Mouse (Mus musculus) CH12.LX (cell line): ENCODE results near the gene Scrt2. TPM values are rescaled to one million over a fixed set of nuclear protein-coding genes. Genes with fewer than 3 reads are reported as not detected.

Source experiments
- DNase-seq: peaks from one replicate; pipeline ENCODE4 v3.0.0-alpha.2; 2013; ENCODE audit errors: extremely low read depth
- H3K27ac ChIP-seq: 2 replicates; pipeline ENCODE4 v1.5.1; 2012; ENCODE audit warnings: low read depth, mild to moderate bottlenecking, control low read depth, moderate library complexity; ENCODE audit not compliant: insufficient read depth
- H3K27me3 ChIP-seq: replicated peaks from 2 replicates; pipeline ENCODE3; 2012; ENCODE audit warnings: inconsistent platforms
- H3K36me3 ChIP-seq, 2 experiments: replicated peaks in 1 of 2; 2 replicates each; pipeline versions ENCODE3 to v1.6.1; 2012; ENCODE audit warnings: inconsistent platforms in 1 of 2, low read length in 1 of 2, mild to moderate bottlenecking in 1 of 2, mixed read lengths in 1 of 2, moderate library complexity in 1 of 2; ENCODE audit not compliant: control insufficient read depth in 1 of 2, insufficient read depth in 1 of 2
- H3K4me1 ChIP-seq, 2 experiments: 2 replicates each; pipeline ENCODE4 v1.6.1; 2012; ENCODE audit warnings: inconsistent platforms in 1 of 2, moderate library complexity in 1 of 2; ENCODE audit not compliant: insufficient read depth in 2 of 2, control insufficient read depth in 1 of 2
- H3K4me2 ChIP-seq: 2 replicates; pipeline ENCODE4 v1.6.1; 2012; ENCODE audit warnings: low read depth, mild to moderate bottlenecking, control low read depth; ENCODE audit not compliant: poor library complexity, insufficient read depth, severe bottlenecking
- H3K4me3 ChIP-seq, 3 experiments: fragments of 150-350 bp in 1 of 3; sonication (generic) in 1 of 3; replicated peaks in 1 of 3; 2 replicates each; pipeline versions ENCODE3 to v1.5.1; 2011 to 2012; ENCODE audit warnings: low read depth in 2 of 3, low read length in 2 of 3, mild to moderate bottlenecking in 2 of 3, moderate library complexity in 2 of 3, control low read depth in 1 of 3, improper control_type of control experiment in 1 of 3, inconsistent platforms in 1 of 3, mixed read lengths in 1 of 3; ENCODE audit not compliant: poor library complexity in 1 of 3
- H3K79me2 ChIP-seq: replicated peaks from 2 replicates; pipeline ENCODE4 v1.6.1; 2012; ENCODE audit warnings: mild to moderate bottlenecking, moderate library complexity; ENCODE audit not compliant: control insufficient read depth, poor library complexity, insufficient read depth, severe bottlenecking; ENCODE audit errors: extremely low read depth
- H3K9ac ChIP-seq: 2 replicates; pipeline ENCODE4 v1.6.1; 2012; ENCODE audit warnings: low read depth, mild to moderate bottlenecking, control low read depth, moderate library complexity; ENCODE audit not compliant: insufficient read depth
- H3K9me3 ChIP-seq: replicated peaks from 2 replicates; pipeline ENCODE3; 2012; ENCODE audit warnings: low read length, inconsistent platforms, mixed read lengths
- BHLHE40 ChIP-seq: IDR thresholded peaks from 2 replicates; pipeline ENCODE4 v1.6.1; 2011; ENCODE audit warnings: mild to moderate bottlenecking, low read depth, low read length, improper control_type of control experiment
- CHD1 ChIP-seq: IDR thresholded peaks from 2 replicates; pipeline ENCODE4 v1.6.1; 2012; ENCODE audit warnings: low read depth, low read length, improper control_type of control experiment, inconsistent platforms
- E2F4 ChIP-seq: IDR thresholded peaks from 2 replicates; pipeline ENCODE4 v1.6.1; 2011; ENCODE audit warnings: low read depth, low read length, improper control_type of control experiment; ENCODE audit not compliant: insufficient replicate concordance
- ELF1 ChIP-seq: IDR thresholded peaks from 2 replicates; pipeline ENCODE4 v1.6.1; 2014; ENCODE audit warnings: low read depth, mild to moderate bottlenecking, inconsistent platforms, low read length, improper control_type of control experiment
- ETS1 ChIP-seq: conservative IDR thresholded peaks from 2 replicates; pipeline ENCODE4 v1.6.1; 2012; ENCODE audit warnings: low read depth, mild to moderate bottlenecking, inconsistent platforms, low read length, improper control_type of control experiment, moderate library complexity
- GABPA ChIP-seq: IDR thresholded peaks from 2 replicates; pipeline ENCODE4 v1.6.1; 2012; ENCODE audit warnings: low read depth, low read length, improper control_type of control experiment, inconsistent platforms; ENCODE audit not compliant: insufficient replicate concordance
- HCFC1 ChIP-seq: IDR thresholded peaks from 2 replicates; pipeline ENCODE4 v1.6.1; 2012; ENCODE audit warnings: low read depth, mild to moderate bottlenecking, inconsistent platforms, low read length, improper control_type of control experiment
- KAT2A ChIP-seq: IDR thresholded peaks from 2 replicates; pipeline ENCODE4 v1.6.1; 2012; ENCODE audit warnings: low read length, improper control_type of control experiment, inconsistent platforms; ENCODE audit not compliant: insufficient replicate concordance
- MEF2A ChIP-seq: IDR thresholded peaks from 2 replicates; pipeline ENCODE4 v1.6.1; 2014; ENCODE audit warnings: low read depth, mild to moderate bottlenecking, inconsistent platforms, low read length, improper control_type of control experiment, borderline replicate concordance
- POLR2A ChIP-seq: IDR thresholded peaks from 2 replicates; pipeline ENCODE4 v1.6.1; 2011; ENCODE audit warnings: low read depth, mild to moderate bottlenecking, improper control_type of control experiment, low read length
- RCOR1 ChIP-seq: conservative IDR thresholded peaks from 2 replicates; pipeline ENCODE4 v1.6.1; 2012; ENCODE audit warnings: low read depth, mild to moderate bottlenecking, inconsistent platforms, low read length, improper control_type of control experiment
- TCF12 ChIP-seq: IDR thresholded peaks from 2 replicates; pipeline ENCODE4 v1.6.1; 2014; ENCODE audit warnings: low read depth, mild to moderate bottlenecking, inconsistent platforms, low read length, improper control_type of control experiment
- USF2 ChIP-seq: conservative IDR thresholded peaks from 2 replicates; pipeline ENCODE4 v1.6.1; 2011; ENCODE audit warnings: low read depth, low read length, improper control_type of control experiment
- ZNF384 ChIP-seq: IDR thresholded peaks from 2 replicates; pipeline ENCODE4 v1.6.1; 2012; ENCODE audit warnings: low read depth, low read length, improper control_type of control experiment, inconsistent platforms
- dilution Hi-C: fragments of 300-500 bp; cut with MboI; formaldehyde crosslinking; loops from 2 replicates; pipeline ENCODE4 v1.14.3; 2020; ENCODE audit warnings: low sequenced_read_pairs; ENCODE audit not compliant: extremely low pct_unique_long_range_greater_than_20kb, extremely low pct_ligation_motif_present
- in situ Hi-C: fragments of 300-500 bp; cut with MboI; formaldehyde crosslinking; loops from 3 replicates; pipeline ENCODE4 v1.14.3; 2019; ENCODE audit warnings: low sequenced_read_pairs, low pct_ligation_motif_present, low pct_unique_long_range_greater_than_20kb, mixed read lengths
- polyA plus RNA-seq: library from polyadenylated mRNA; unstranded; fragments of >175 nt; gene quantifications from 2 replicates; pipeline ENCODE4 v1.2.1, GENCODE M21; 2012; ENCODE audit warnings: low read depth; ENCODE audit not compliant: insufficient read length
- total RNA-seq, 2 experiments: library from RNA; depleted of rRNA; stranded (reverse); fragments of 300-350 nt in 1 of 2; fragments of >200 nt in 1 of 2; gene quantifications; 2 replicates each; pipeline ENCODE4 v1.2.3; 2012 to 2014

Scrt2 gene
- total and polyA plus RNA-seq, 3 experiments, result not detected

- in situ Hi-C loops (loop anchor here (10.0 kb wide), 1 partner anchor 252 kb away; no protein-coding TSS in a partner anchor), dilution Hi-C loops (no loop called here)
- no peaks in the 10 kb centered on the region for H3K79me2 ChIP-seq
- H3K27me3 ChIP-seq, result peaks cover 78% of the 10 kb centered on the region
- peaks cover under 1% of the 10 kb centered on the region for H3K9me3 ChIP-seq
- H3K9ac ChIP-seq, result no peak overlapping the region
- DNase-seq, result no peak
- peaks cover 0 to 7% of the 10 kb centered on the region in 2 experiments; a peak in 2 of 4 replicates for H3K4me1 ChIP-seq
- H3K4me3 ChIP-seq, result no peak overlapping the region
- no peak overlapping the region for H3K27ac ChIP-seq
- no peaks in the 10 kb centered on the region for H3K36me3 ChIP-seq
- H3K4me2 ChIP-seq, result no peak overlapping the region
- TF ChIP-seq USF2 (no peak), RCOR1 (no peak), HCFC1 (no peak), POLR2A (no peak), ZNF384 (no peak), GABPA (no peak), MEF2A (no peak), KAT2A (no peak), TCF12 (no peak), BHLHE40 (no peak), E2F4 (no peak), CHD1 (no peak), ELF1 (no peak), ETS1 (no peak)
Observed at GRCm38 (mm10) chr2:152112970-152113369, 31.6 kb downstream of the Scrt2 start.

- no peak overlapping the region for H3K4me2 ChIP-seq
- H3K27me3 ChIP-seq, result peaks cover 77% of the 10 kb centered on the region
- no peaks in the 10 kb centered on the region for H3K36me3 ChIP-seq
- H3K9me3 ChIP-seq, result no peaks in the 10 kb centered on the region
- in situ Hi-C loops, result loop anchor here (10.0 kb wide), 1 partner anchor 250 kb away; no protein-coding TSS in a partner anchor
- no peak overlapping the region for H3K9ac ChIP-seq
- H3K27ac ChIP-seq, result no peak overlapping the region
- no peak for DNase-seq
- dilution Hi-C loops, result no loop called here
- H3K4me1 ChIP-seq, result peaks cover 0 to 7% of the 10 kb centered on the region in 2 experiments; a peak in 2 of 4 replicates
- no peaks in the 10 kb centered on the region for H3K79me2 ChIP-seq
- H3K4me3 ChIP-seq, result no peak overlapping the region
- no peak for TF ChIP-seq HCFC1
Observed at GRCm38 (mm10) chr2:152114057-152114975, 33.0 kb downstream of the Scrt2 start.
